Mouse (Mus musculus): Measurements from ENCODE around the gene Gm20388.

DNA sequence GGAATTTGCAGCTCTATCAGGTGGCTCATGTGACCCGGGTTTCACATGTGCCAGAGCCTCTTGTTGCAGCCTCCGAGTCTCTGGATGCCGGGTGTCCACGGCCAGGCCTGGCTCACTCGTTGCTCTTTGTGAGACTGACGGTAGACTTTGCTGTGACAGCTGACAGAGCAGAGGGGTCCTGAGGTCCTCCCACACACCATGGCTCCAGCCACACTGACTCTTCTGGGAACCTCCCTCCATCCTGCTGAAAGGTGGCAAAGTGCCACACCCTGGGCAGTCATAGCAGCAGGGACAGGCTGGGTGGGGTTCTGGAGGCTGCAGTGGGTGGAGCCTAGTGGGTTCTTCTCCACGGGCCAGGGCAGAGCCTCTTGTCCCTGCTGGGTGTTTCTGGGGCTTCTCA lies 1849.8 kb downstream of the Gm20388 start:
- TF ChIP-seq POLR2A (IDR thresholded peaks at IDR 0.05; ENCODE audit: borderline replicate concordance, extremely low read depth, insufficient read depth, insufficient read length, poor library complexity, severe bottlenecking) = no peak
- no peak for TF ChIP-seq CTCF (IDR thresholded peaks at IDR 0.05; ENCODE audit: borderline replicate concordance, extremely low read depth, insufficient read depth, insufficient read length)

Measured in brain, embryonic 14.5 days (tissue).